Mouse (Mus musculus) lung, postnatal 0 days (tissue): ENCODE data around the gene Card11.

Experiments
- CTCF ChIP-seq: IDR thresholded peaks from 2 replicates; pipeline ENCODE4 v1.5.1; 2016; ENCODE audit warnings: antibody characterized with exemption, mild to moderate bottlenecking
- EP300 ChIP-seq: IDR thresholded peaks from 2 replicates; pipeline ENCODE4 v1.6.1; 2016; ENCODE audit warnings: antibody characterized with exemption, mild to moderate bottlenecking, control low read depth

- TF ChIP-seq CTCF (no peak), EP300 (no peak)
These were observed 8.0 kb downstream of the Card11 start for GRCm38 (mm10) chr5:140992093-140993070.
